Mouse (Mus musculus) 3134 (cell line): ENCODE measurements around the gene Mrnip.
A peak's percentile ranks its signal among the peaks of the same experiment; 100 is the strongest.
"Not testable (repeated sequence)": the region's sequence is repeated elsewhere in the genome, so short reads cannot be mapped to it uniquely, and the experiment has no call there.

ENCODE experiments used
- DNase-seq: peaks from one replicate; pipeline ENCODE4 v3.0.0-alpha.2; 2011; ENCODE audit warnings: low spot score; ENCODE audit not compliant: insufficient read length; ENCODE audit errors: extremely low read depth

Gene Mrnip

DNA sequence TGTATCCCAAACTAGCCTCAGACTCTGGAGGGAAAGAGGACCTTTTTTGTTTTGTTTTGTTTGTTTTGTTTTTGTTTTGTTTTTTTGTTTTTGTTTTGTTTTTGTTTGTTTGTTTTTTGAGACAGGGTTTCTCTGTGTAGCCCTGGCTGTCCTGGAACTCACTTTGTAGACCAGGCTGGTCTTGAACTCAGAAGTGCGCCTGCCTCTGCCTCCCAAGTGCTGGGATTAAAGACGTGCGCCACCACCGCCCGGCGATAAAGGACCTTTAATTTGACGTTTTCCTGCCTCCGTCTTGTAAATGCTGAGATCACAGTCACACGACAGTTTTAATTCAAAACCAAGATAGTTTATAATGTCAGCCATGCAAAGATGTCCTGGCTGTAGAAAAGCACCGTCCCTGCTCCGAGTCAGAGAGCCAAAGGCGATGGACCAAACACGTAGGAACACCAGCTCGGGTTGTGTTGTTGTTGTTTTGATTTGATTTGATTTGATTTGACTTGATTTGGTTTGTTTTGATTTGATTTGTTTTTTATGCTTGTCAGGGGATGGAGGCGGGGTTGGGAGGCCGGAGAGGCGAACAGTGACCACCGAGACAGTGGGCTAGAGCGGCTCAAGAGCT lies at the start of gene Mrnip:
Gene Mrnip, plus strand, starts transcription at position 334 of the 619 bp plus-strand sequence.
- not testable (repeated sequence) for DNase-seq

- DNase-seq: no peak
Measured at GRCm38 (mm10) chr11:50127781-50128180, 46.5 kb upstream of the Mrnip start.

- peak; percentile 89 for DNase-seq
Measured at GRCm38 (mm10) chr11:50130811-50131766, 43.2 kb upstream of the Mrnip start, which contains the start of gene Tbc1d9b. Gene Tbc1d9b, plus strand, starts transcription at chr11:50131396.

DNA sequence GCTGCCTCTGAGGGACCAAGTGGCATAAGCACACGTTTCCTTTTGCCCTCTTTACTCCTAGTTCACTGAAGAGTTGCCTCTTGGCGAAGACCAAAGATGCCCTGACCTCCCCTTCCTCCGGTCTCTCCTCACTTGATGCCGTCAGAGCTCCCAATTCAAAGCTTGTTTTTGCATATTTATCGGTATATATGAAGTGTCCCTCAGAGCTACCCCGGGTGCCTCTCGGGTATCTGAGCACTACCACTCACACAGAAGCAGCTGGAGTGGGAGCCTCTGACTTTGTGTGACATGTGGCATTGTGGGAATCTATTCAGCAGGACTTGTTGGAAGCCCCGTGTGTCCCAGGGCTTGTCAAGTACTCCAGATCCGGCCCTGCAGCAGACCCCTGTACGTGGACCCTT lies 42.4 kb upstream of the Mrnip start:
- DNase-seq: no peak

DNA sequence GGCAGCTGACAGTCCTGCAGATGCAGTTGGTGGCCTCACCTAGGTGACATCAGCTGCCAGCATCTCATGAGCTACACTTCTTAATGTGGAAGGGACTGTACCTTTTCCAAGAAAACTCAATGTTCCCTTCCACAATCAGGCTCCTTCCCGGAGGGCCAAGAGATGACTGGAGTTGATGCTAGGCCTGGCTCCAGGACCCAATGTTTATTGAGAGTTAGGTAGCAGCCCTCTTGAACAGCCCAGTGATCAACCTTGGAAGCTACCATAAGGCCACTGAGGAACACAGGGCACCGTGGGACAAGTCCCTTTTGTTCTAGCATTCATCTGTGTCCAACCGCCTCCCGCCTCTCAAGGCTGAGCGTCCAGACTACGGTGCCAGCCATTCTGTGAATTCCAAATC lies 42.0 kb upstream of the Mrnip start:
- DNase-seq: no peak

DNA sequence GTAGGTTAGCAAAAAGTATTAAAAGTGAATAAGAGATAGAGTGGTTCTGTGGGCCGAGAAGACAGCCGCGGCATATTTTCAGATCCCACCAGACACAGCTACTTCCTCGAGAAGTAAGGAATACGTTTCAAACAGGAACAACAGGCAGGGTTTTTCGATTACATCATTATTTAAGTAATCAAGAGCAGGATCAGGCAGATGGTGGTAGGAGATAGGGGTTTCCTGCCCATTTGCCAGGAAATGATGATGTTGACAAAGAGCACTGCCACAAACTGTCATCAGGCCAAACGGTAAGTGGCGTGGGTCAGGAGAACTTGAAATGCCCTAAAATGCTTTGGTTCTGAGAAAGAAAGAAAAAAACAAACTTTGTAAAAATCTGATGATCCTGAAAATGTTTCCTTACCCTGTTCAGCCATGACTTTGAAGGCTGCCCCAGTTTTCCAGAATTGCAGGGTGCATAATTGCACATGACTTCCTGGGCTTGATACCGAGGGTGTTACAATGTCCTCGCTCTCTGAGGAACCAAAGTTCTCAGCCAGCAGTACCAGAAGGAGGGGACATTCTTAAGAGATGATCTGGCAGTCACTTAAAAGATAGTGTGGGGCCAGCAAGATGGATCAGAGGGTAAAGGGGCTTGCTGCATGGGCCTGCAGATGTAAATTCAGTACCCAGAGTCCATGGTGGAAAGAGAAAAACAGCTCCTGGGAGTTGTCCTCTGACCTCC lies 39.9 kb upstream of the Mrnip start:
- DNase-seq: no peak

DNA sequence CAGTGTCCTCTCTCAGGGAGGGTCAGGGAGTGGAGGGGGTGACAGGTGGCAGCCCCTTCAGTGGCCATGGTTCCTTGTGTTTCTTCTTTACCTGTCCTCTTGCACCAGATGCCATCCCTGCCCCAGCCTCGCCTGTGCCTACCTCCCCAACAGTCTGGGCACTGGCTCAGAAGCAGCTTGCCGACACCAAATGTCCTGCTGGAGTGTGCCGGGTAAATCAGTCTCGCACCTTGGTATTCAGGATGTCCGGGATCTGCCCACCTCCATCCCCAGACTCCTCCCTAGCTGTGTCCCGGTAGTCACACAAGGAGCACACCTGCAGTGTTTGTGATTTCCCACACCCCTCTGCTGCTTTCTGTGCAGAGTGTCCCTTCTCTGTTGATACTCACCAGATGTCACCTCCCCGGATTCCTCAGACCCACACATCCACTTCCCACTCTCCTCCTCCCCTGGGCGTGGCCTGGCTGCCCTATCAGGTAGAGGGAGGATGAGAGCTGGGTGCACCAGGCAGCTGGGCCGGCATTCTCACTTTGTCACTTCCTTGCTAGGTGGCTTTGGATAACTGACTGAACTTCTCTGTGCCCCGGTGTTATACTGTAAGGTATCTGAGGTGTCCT lies 35.9 kb upstream of the Mrnip start:
- no peak for DNase-seq

DNA sequence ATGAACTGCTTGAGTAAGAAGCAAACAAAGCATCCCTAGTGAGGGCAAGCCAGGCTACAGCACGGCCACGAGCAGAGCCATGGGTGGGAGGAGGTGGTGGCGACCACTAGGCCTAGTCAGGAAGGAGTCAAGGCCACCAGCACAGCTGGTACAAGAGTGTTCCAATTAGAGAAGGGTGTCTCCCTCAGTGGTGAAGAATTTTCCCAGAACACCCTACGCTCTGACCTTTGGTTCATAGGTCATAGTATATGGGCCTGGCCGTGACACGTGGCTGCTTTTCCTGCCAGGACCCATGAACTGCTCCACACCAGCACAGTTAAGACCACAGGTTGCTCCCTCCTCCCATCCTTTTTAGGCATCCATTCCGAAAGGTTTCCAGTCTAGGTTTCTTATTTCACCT lies 34.7 kb upstream of the Mrnip start:
- DNase-seq: no peak

GRCm38 (mm10) chr11:50145529-50145928 lies 28.7 kb upstream of the Mrnip start:
- no peak for DNase-seq

- no peak for DNase-seq
Measured at GRCm38 (mm10) chr11:50146121-50146520, 28.1 kb upstream of the Mrnip start.

GRCm38 (mm10) chr11:50147267-50147957 lies 26.8 kb upstream of the Mrnip start:
- no peak for DNase-seq

GRCm38 (mm10) chr11:50147958-50148476 lies 26.2 kb upstream of the Mrnip start:
- DNase-seq: no peak

GRCm38 (mm10) chr11:50149200-50149599 lies 25.0 kb upstream of the Mrnip start:
- no peak for DNase-seq

GRCm38 (mm10) chr11:50149603-50150150 lies 24.6 kb upstream of the Mrnip start:
- no peak for DNase-seq

DNA sequence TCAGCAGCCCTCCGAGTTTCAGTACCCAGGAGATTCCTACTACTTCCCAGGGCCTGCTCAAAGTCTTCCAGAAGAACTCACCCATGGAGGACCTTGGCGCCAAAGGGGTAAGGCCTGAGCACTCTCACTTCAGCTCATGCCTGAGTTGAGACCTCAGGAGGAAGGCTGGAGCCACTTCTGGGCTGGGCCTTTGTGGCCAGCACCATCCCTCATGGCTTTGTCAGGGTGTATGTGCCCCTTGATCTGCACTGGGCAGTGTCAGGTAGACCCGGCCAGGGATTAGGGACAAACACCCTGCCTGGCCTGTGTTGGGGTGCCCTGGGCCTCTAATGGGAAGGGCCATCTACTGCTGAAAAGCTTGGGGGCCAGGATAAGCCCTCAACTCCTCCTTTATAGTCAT lies 22.9 kb upstream of the Mrnip start:
- no peak for DNase-seq

- DNase-seq: no peak
Measured at GRCm38 (mm10) chr11:50154166-50154565, 20.1 kb upstream of the Mrnip start.

DNA sequence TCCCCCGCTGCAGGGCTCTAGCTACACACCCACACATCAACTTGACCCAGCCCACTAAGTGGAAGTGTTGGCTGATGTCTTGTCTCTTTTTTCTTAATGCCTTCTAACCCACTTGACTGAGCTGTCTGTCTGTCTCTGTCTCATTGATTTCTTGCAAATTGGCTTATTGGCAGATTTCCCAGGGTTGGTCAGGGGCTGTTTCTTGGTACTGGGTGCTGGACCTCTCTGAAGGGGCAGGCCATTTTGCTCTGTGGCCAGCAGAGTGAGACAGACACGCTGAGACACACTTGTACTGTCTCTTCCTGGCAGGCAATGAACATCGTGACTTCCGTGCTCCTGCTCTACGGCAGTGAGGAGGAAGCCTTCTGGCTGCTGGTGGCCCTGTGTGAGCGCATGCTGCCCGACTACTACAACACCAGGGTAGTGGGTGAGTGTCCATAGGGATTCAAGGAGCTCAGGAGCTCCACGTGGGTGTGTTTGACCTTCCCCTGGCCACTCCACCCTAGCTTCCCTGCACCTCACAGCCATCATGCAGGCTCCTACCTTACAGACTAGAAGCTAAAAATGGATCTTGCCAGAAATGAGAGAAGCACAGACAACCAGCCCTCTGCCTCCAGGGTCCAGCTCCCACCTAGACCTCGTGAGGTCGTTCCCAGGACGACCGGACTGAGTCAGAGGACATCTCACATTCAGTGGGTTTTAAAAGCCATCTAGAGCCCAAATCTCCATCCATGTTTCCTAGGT lies 19.3 kb upstream of the Mrnip start:
- no peak for DNase-seq

GRCm38 (mm10) chr11:50155785-50156184 lies 18.5 kb upstream of the Mrnip start:
- DNase-seq: no peak

DNA sequence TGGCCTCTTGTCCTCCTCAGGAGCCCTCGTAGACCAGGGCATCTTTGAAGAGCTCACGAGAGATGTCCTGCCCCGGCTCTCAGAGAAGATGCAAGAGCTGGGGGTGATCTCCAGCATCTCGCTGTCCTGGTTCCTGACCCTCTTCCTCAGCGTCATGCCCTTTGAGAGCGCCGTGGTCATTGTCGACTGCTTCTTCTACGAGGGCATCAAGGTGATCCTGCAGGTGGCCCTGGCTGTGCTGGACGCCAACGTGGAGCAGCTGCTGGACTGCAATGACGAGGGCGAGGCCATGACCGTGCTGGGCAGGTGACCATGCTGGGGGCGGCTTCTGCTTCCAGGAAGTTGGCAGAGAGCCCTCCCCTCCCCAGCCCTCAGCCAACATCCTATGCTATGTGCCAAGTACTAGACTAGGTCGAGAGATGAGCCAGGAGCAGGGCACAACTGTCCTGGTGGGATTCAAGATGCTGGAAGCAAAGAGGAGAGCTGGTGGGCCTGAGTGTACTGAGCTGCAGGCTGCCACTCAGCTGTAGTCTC lies 17.5 kb upstream of the Mrnip start:
- DNase-seq: no peak
